Mouse (Mus musculus) spleen, adult 2 months (tissue): Measurements from ENCODE around the gene Gm20388.

ENCODE experiments used
- CTCF ChIP-seq: fragments of 200-500 bp; IDR thresholded peaks from 2 replicates; pipeline ENCODE4 v1.5.1; 2011; ENCODE audit warnings: mild to moderate bottlenecking, inconsistent platforms; ENCODE audit not compliant: insufficient read depth, insufficient read length, insufficient replicate concordance; ENCODE audit errors: extremely low read depth
- POLR2A ChIP-seq: fragments of 200-500 bp; IDR thresholded peaks from 2 replicates; pipeline ENCODE4 v1.6.1; 2011; ENCODE audit warnings: low read depth, low read length, inconsistent platforms

GRCm38 (mm10) chr8:124375727-124376126, 4465.1 kb downstream of the Gm20388 start:
- TF ChIP-seq CTCF, result no peak
- TF ChIP-seq POLR2A, result no peak
